Mouse (Mus musculus): Measurements from ENCODE around the gene Pam16. TPM values are rescaled to one million over a fixed set of nuclear protein-coding genes. Genes with fewer than 3 reads are reported as not detected.
A peak's percentile ranks its signal among the peaks of the same experiment; 100 is the strongest.

Pam16 gene
- polyA plus RNA-seq, 1 experiment from 2014 or later, result 94.8 TPM

DNA sequence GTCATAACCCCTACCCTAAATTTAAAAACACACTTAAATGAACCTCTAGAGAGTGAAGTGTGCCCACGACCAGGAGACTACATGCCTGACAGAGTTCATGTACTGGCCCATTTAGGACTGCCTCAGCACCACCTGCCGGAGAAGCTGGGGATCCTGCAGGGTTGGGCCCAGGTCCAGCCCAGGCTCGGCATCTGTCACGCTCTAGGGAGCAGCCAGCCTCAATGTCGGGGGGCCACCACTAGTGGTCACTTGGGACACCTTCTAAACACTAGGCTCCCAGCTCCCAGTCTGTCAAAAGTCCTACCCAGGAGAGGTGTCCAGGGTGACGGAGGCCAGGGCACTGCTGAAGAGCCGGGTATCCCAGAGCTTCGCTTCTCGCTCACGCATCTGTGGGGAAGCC, 29.9 kb upstream of the Pam16 start:
- peaks cover 50% of the 10 kb centered on the region for H3K36me3 ChIP-seq
- DNase-seq (ENCODE audit: low spot score), result no peak
- H3K27ac ChIP-seq (replicated peaks), result peak overlapping the region; percentile 77; the same call in 1 of the 2 replicates
- H3K27me3 ChIP-seq (ENCODE audit: low read depth, poor library complexity, severe bottlenecking), result no peaks in the 10 kb centered on the region
- WGBS, result 84% methylated on average over 10 of the region's 10 CpGs
- H3K4me1 ChIP-seq, result peaks cover 38% of the 10 kb centered on the region
- H3K9me3 ChIP-seq (replicated peaks), result no peaks in the 10 kb centered on the region
- no peak overlapping the region for H3K4me3 ChIP-seq

DNA sequence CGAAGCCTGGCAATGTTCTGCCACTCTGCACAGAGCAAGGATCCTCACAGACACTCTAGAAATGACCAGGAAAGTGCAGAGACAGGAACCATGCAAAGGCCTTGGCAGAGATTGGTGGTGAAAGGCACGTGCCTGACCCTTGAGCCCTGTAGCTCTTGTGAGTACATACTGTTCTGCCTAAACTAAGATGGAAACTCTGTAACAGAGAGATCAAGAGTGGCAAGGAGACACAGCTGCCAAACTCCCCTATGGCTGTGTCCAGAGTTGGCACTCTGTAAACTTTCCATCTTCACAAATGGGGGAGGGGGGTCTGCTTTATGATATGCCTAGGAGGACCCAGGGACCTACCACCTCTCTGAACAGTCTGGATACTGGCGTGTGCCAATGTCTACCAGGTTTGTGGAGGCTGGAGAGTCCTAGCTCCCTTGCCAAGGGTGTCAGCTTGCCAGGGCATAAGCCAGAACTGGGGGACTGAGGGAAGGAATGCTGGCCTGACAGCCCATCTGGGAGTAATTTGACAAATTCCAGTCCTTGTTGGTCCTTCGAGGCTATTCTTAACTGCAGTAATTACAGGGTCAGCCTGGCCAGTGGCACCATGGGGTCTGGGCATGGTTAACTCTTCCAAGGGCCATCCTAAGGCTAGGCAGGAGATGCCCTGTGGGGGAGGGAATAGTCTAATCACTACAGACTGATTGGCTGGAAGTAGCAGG, 28.1 kb upstream of the Pam16 start:
- H3K36me3 ChIP-seq, result peaks cover 68% of the 10 kb centered on the region
- H3K27ac ChIP-seq (replicated peaks), result 0 out of 2 replicates have a peak overlapping the region, but pooled peaks have one; percentile 4
- H3K27me3 ChIP-seq (ENCODE audit: low read depth, poor library complexity, severe bottlenecking), result no peaks in the 10 kb centered on the region
- no peaks in the 10 kb centered on the region for H3K9me3 ChIP-seq (replicated peaks)
- peaks cover 44% of the 10 kb centered on the region for H3K4me1 ChIP-seq
- 79% methylated on average over 4 of the region's 4 CpGs for WGBS
- DNase-seq (ENCODE audit: low spot score), result no peak
- H3K4me3 ChIP-seq, result no peak overlapping the region

DNA sequence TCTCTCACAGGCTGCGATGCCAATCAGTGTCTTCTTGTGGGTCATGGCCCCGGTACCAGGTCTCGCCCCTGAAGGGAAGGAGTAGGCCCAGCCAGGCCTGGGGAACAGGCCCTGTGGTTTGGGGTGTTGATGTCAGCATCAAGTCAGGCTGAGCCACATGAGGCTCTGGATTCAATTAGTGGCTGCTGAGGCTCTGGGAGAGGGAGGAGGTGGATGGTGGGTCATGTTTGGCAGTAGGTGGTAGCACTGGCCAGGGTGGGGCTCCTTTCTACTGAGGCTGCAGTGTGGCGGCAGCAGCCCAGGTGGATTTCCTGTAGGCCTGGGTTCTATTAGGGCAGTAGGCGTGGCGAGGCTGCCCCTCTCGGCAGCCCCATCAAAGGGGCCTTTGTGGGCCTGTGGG, 26.8 kb upstream of the Pam16 start:
- WGBS, result 77% methylated on average over 7 of the region's 7 CpGs
- H3K27me3 ChIP-seq (ENCODE audit: low read depth, poor library complexity, severe bottlenecking), result no peaks in the 10 kb centered on the region
- 0 out of 2 replicates have a peak overlapping the region, but pooled peaks have one; percentile 24 for H3K27ac ChIP-seq (replicated peaks)
- peaks cover 74% of the 10 kb centered on the region for H3K36me3 ChIP-seq
- DNase-seq (ENCODE audit: low spot score), result peak; percentile 36
- peaks cover 47% of the 10 kb centered on the region for H3K4me1 ChIP-seq
- no peak overlapping the region for H3K4me3 ChIP-seq
- H3K9me3 ChIP-seq (replicated peaks), result no peaks in the 10 kb centered on the region

DNA sequence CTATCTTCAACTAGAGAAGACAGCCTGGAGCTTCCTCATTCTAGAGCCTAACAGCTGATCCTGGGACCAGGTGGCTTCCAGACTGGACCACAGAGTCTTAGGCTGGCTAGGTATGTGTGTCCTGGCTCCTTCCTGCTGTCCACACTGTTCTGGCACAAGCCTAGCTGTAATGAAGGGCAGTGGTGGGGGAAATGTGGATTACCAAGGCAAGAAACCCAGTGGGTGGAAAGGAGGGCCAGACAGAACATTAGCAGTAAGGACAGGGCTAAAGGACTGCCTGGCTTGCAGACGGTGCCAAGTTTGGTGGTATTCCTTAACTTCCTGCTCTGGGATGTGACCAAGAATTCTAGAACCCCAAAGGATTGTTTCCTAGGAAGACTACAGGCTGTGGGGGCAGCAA, 26.3 kb upstream of the Pam16 start:
- peaks cover 74% of the 10 kb centered on the region for H3K36me3 ChIP-seq
- DNase-seq (ENCODE audit: low spot score), result no peak
- H3K9me3 ChIP-seq (replicated peaks), result no peaks in the 10 kb centered on the region
- H3K4me3 ChIP-seq, result no peak overlapping the region
- H3K27ac ChIP-seq (replicated peaks), result 0 out of 2 replicates have a peak overlapping the region, but pooled peaks have one; percentile 24
- 100% methylated on average over 1 of the region's 1 CpGs for WGBS
- no peaks in the 10 kb centered on the region for H3K27me3 ChIP-seq (ENCODE audit: low read depth, poor library complexity, severe bottlenecking)
- peaks cover 43% of the 10 kb centered on the region for H3K4me1 ChIP-seq

DNA sequence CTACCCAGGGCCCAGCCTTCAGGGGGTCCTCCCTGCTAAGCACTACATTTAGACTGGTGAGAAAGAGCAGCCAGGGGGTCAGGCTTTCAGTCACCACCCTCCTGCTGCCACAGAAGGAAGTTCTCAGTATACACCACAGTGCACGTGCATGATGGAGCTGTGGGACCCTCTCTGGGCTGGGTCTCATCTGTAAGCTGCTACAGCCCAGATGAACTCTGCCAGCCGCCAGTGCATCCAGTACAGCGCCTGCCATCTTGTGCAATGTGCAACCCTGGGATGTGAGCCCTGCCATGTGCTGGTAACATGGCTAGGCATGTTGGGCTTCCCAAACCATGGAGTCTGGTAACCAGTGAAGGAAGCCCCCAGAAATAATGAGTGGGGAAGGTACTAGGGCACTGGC, 25.4 kb upstream of the Pam16 start:
- 94% methylated on average over 3 of the region's 3 CpGs for WGBS

DNA sequence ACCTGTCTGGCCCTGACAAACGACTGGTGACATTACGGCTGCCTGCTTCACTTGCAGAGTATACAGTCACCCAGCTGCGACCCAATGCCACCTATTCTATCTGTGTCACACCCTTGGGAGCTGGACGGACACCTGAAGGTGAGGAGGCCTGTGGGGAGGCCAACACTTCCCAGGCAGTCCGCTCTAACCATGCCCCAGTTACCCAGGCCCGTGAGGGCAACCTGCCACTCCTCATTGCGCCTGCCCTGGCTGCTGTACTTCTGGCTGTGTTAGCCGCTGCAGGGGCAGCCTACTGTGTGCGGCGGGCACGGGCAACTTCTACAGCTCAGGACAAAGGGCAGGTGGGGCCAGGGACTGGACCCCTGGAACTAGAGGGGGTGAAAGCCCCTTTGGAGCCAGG, 24.9 kb upstream of the Pam16 start:
- WGBS, result 94% methylated on average over 11 of the region's 11 CpGs
- Histone ChIP-seq H3K27ac (replicated peaks) (peak overlapping the region; percentile 35; the same call in 1 of the 2 replicates), H3K9me3 (replicated peaks) (no peaks in the 10 kb centered on the region), H3K36me3 (peaks cover 64% of the 10 kb centered on the region), H3K27me3 (ENCODE audit: low read depth, poor library complexity, severe bottlenecking) (no peaks in the 10 kb centered on the region), H3K4me3 (no peak overlapping the region), H3K4me1 (peaks cover 29% of the 10 kb centered on the region)
- DNase-seq (ENCODE audit: low spot score), result no peak

More for the DNA sequence above, 25.4 kb upstream of the Pam16 start:
- no peak overlapping the region; the same call in 1 of the 2 replicates for H3K27ac ChIP-seq (replicated peaks)
- H3K4me3 ChIP-seq, result no peak overlapping the region
- H3K27me3 ChIP-seq (ENCODE audit: low read depth, poor library complexity, severe bottlenecking), result no peaks in the 10 kb centered on the region
- H3K4me1 ChIP-seq, result peaks cover 34% of the 10 kb centered on the region
- H3K9me3 ChIP-seq (replicated peaks), result no peaks in the 10 kb centered on the region
- H3K36me3 ChIP-seq, result peaks cover 68% of the 10 kb centered on the region
- no peak for DNase-seq (ENCODE audit: low spot score)

DNA sequence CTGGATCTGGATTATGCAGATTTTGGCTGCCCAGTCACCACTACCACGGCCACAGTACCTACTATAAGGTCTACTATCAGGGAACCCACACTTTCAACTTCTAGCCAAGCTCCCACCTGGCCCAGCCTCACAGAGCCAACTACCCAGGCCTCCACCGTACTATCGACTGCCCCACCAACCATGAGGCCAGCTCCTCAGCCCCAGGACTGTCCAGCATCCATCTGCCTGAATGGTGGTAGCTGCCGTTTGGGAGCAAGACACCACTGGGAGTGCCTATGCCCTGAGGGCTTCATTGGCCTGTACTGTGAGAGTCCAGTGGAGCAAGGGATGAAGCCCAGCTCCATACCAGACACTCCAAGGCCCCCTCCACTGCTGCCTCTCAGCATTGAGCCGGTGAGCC, 24.4 kb upstream of the Pam16 start:
- H3K36me3 ChIP-seq, result peaks cover 59% of the 10 kb centered on the region
- no peak for DNase-seq (ENCODE audit: low spot score)
- H3K27ac ChIP-seq (replicated peaks), result peak overlapping the region; percentile 35; the same call in 1 of the 2 replicates

DNA sequence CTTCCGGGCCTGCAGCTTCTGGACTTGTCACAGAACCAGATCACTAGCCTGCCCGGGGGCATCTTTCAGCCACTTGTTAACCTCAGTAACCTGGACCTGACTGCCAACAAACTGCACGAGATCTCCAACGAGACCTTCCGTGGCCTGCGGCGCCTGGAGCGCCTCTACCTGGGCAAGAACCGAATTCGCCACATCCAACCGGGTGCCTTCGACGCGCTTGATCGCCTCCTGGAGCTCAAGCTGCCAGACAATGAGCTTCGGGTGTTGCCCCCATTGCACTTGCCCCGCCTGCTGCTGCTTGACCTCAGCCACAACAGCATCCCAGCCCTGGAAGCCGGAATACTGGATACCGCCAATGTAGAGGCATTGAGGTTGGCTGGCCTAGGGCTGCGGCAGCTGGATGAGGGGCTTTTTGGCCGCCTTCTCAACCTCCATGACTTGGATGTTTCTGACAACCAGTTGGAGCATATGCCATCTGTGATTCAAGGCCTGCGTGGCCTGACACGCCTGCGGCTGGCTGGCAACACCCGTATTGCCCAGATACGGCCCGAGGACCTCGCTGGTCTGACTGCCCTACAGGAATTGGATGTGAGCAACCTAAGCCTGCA, 23.7 kb upstream of the Pam16 start:
- H3K4me1 ChIP-seq, result peaks cover 32% of the 10 kb centered on the region

More for the DNA sequence above, 24.4 kb upstream of the Pam16 start:
- Histone ChIP-seq H3K4me1 (peaks cover 27% of the 10 kb centered on the region), H3K4me3 (no peak overlapping the region), H3K9me3 (replicated peaks) (no peaks in the 10 kb centered on the region), H3K27me3 (ENCODE audit: low read depth, poor library complexity, severe bottlenecking) (no peaks in the 10 kb centered on the region)
- 88% methylated on average over 5 of the region's 5 CpGs for WGBS

DNA sequence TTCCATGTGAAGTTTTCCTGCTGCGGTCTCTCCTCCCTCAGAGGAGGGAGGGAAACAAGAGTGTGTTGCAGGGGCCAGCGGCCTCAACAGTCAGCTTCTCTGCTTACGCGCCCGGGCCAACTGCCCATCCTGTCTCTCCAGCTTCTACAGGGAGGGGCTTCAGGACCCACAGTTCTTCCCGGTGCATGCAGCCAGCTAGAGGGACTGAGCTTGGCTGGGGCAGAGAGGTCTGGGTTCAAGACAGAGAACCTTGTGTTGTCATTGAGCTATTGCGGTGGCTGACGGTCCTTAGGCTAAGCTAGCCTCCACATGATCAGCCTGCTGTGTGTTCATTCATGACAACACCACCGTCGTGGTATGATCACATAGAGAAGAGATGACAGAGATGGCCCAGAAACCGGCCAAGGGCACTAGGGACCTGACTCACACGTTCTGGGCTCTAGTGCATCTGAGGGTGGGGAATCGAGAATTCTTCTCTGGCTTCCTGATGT, 22.9 kb upstream of the Pam16 start:
- Histone ChIP-seq H3K27ac (replicated peaks) (peak overlapping the region; percentile 43; the same call in 1 of the 2 replicates), H3K27me3 (ENCODE audit: low read depth, poor library complexity, severe bottlenecking) (no peaks in the 10 kb centered on the region), H3K4me1 (peaks cover 40% of the 10 kb centered on the region), H3K9me3 (replicated peaks) (no peaks in the 10 kb centered on the region), H3K36me3 (peaks cover 49% of the 10 kb centered on the region), H3K4me3 (no peak overlapping the region)
- no peak for DNase-seq (ENCODE audit: low spot score)
- 88% methylated on average over 13 of the region's 13 CpGs for WGBS

More for the DNA sequence above, 23.7 kb upstream of the Pam16 start:
- no peak overlapping the region for H3K4me3 ChIP-seq
- no peak overlapping the region for H3K27ac ChIP-seq (replicated peaks)
- no peak for DNase-seq (ENCODE audit: low spot score)
- H3K9me3 ChIP-seq (replicated peaks), result no peaks in the 10 kb centered on the region
- H3K27me3 ChIP-seq (ENCODE audit: low read depth, poor library complexity, severe bottlenecking), result no peaks in the 10 kb centered on the region
- H3K36me3 ChIP-seq, result peaks cover 57% of the 10 kb centered on the region
- WGBS, result 90% methylated on average over 28 of the region's 28 CpGs

DNA sequence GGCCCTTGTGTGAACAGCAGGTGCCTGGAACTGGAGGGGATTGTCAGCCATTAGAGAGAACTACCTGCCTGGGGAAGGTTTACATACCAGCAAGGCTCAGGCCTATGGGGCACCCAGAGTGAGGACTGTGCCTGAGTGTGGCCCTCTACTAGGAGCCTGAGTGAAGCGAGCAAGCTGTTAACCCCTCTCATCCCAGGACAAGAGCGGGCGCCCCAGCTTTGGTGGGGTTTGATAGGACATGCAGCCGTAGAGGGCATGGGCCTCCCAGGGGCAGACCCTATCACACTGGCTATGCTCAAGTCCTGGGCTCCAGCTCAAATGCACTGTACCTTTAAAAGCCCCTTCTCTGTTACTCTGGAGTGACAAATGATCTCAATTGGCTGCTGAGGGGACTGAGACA, 22.0 kb upstream of the Pam16 start:
- H3K27ac ChIP-seq (replicated peaks), result no peak overlapping the region
- H3K27me3 ChIP-seq (ENCODE audit: low read depth, poor library complexity, severe bottlenecking), result no peaks in the 10 kb centered on the region
- H3K4me3 ChIP-seq, result no peak overlapping the region
- peaks cover 40% of the 10 kb centered on the region for H3K36me3 ChIP-seq
- WGBS, result 79% methylated on average over 4 of the region's 4 CpGs
- no peak for DNase-seq (ENCODE audit: low spot score)
- H3K4me1 ChIP-seq, result peaks cover 49% of the 10 kb centered on the region
- H3K9me3 ChIP-seq (replicated peaks), result no peaks in the 10 kb centered on the region

DNA sequence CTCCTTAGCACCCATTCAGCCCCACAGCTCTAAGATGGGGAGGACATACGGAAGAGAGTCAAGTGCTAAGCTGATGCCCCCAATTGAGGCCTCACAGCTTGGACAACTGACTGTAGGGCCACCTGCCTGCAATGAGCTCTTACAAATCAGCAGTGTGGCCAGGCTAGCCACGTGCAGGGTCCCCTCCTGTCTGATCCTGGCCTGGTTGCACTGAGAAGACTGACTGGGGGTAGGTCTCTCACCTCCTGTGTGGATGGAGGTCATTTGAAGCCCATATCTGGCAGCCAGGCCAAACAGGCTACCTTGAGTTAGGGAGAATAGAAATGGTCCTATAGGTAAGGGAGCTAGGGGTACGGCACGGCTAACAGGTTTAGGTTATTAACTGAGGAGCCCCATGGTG, 21.1 kb upstream of the Pam16 start:
- H3K27me3 ChIP-seq (ENCODE audit: low read depth, poor library complexity, severe bottlenecking), result no peaks in the 10 kb centered on the region
- H3K4me1 ChIP-seq, result peaks cover 59% of the 10 kb centered on the region
- peaks cover 33% of the 10 kb centered on the region for H3K36me3 ChIP-seq
- DNase-seq (ENCODE audit: low spot score), result no peak
- H3K4me3 ChIP-seq, result no peak overlapping the region
- H3K27ac ChIP-seq (replicated peaks), result peak overlapping the region; percentile 33
- WGBS, result 87% methylated on average over 4 of the region's 4 CpGs
- H3K9me3 ChIP-seq (replicated peaks), result no peaks in the 10 kb centered on the region

DNA sequence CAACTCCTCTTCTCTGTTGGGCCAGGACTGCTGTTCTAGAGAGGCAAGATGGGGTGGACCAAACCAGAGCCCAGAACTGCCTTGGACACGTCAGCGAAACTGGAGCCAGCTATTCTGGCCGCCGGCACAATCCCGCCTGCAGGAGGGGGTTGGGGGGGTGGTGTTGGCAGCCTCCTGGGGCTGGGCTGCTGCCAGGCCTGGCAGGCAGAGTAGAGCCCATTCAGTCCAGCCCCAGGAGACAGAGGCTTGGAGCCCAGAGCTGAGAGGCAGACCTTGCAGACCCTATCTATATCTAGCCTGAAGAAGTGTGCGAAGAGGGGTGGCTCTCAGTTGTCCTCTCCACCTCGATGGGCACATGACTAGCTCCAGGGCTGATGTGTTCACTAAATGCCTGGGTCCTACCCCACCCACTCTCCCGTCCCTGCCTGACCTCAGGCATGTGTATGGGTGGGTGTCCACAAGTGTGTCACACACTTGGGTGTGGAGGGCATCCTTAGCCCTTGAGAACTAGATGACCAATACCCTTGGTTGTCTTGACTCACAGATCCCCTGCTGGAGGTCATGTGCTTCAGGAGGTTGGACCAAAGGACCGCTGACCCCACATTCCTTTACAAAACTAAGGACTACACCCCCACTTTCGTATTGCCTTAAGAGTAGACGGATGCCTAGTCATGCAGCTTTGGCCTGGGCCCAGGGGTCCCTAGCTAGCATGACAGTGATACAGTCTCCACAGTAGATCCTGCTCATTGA, 19.1 kb upstream of the Pam16 start:
- H3K4me1 ChIP-seq, result peaks cover 68% of the 10 kb centered on the region
- no peak overlapping the region for H3K4me3 ChIP-seq
- no peaks in the 10 kb centered on the region for H3K27me3 ChIP-seq (ENCODE audit: low read depth, poor library complexity, severe bottlenecking)
- WGBS, result 73% methylated on average over 11 of the region's 11 CpGs
- peaks cover 16% of the 10 kb centered on the region for H3K36me3 ChIP-seq
- no peak overlapping the region for H3K27ac ChIP-seq (replicated peaks)
- no peak for DNase-seq (ENCODE audit: low spot score)
- no peaks in the 10 kb centered on the region for H3K9me3 ChIP-seq (replicated peaks)
